Mouse (Mus musculus): ENCODE data around the gene Vpreb3.

Gene Vpreb3

GRCm38 (mm10) chr10:75942736-75943477 is at the start of gene Vpreb3:
TSS of gene Vpreb3 (plus strand) at chr10:75943057.
- Histone ChIP-seq H3K9me3 (ENCODE audit: low read length) (peaks cover 6% of the 10 kb centered on the region; the same call in 1 of the 2 replicates), H3K4me3 (replicated peaks; ENCODE audit: low read length) (no peak within 1 kb of the TSS)
- TF ChIP-seq CTCF (conservative IDR thresholded peaks at IDR 0.05; ENCODE audit: low read length): no peak
- no peak for TF ChIP-seq POU5F1 (IDR thresholded peaks at IDR 0.05; ENCODE audit: borderline replicate concordance, low read length)
- TF ChIP-seq NANOG (IDR thresholded peaks at IDR 0.05; ENCODE audit: borderline replicate concordance, low read length): no peak

GRCm38 (mm10) chr10:75893089-75893750 is 49.6 kb upstream of the Vpreb3 start, which contains the start of gene Derl3:
TSS of gene Derl3 (plus strand) at chr10:75893413.
- TF ChIP-seq CTCF (conservative IDR thresholded peaks at IDR 0.05; ENCODE audit: low read length) (no peak), NANOG (IDR thresholded peaks at IDR 0.05; ENCODE audit: borderline replicate concordance, low read length) (no peak), POU5F1 (IDR thresholded peaks at IDR 0.05; ENCODE audit: borderline replicate concordance, low read length) (no peak)
- H3K9me3 ChIP-seq (ENCODE audit: low read length): no peaks in the 10 kb centered on the region

More at GRCm38 (mm10) chr10:75942736-75943477, at the start of gene Vpreb3:
- Histone ChIP-seq H3K4me1 (replicated peaks; ENCODE audit: low read depth, low read length) (peaks cover 73% of the 10 kb centered on the region), H3K36me3 (ENCODE audit: insufficient read depth, low read length) (peaks cover 29% of the 10 kb centered on the region), H3K27me3 (ENCODE audit: insufficient read depth, low read length) (no peaks in the 10 kb centered on the region)

GRCm38 (mm10) chr10:75894601-75895000 is 48.3 kb upstream of the Vpreb3 start:
- peaks cover 57% of the 10 kb centered on the region for H3K36me3 ChIP-seq (ENCODE audit: insufficient read depth, low read length)
- H3K4me1 ChIP-seq (replicated peaks; ENCODE audit: low read depth, low read length): peaks cover 64% of the 10 kb centered on the region
- H3K4me3 ChIP-seq (replicated peaks; ENCODE audit: low read length): 0 out of 2 replicates have a peak overlapping the region, but pooled peaks have one; percentile 85
- no peaks in the 10 kb centered on the region for H3K9me3 ChIP-seq (ENCODE audit: low read length)
- TF ChIP-seq NANOG (IDR thresholded peaks at IDR 0.05; ENCODE audit: borderline replicate concordance, low read length): no peak
- no peak for TF ChIP-seq POU5F1 (IDR thresholded peaks at IDR 0.05; ENCODE audit: borderline replicate concordance, low read length)
- TF ChIP-seq CTCF (conservative IDR thresholded peaks at IDR 0.05; ENCODE audit: low read length): no peak
- no peaks in the 10 kb centered on the region for H3K27me3 ChIP-seq (ENCODE audit: insufficient read depth, low read length)

More at GRCm38 (mm10) chr10:75893089-75893750, 49.6 kb upstream of the Vpreb3 start, which contains the start of gene Derl3:
- Histone ChIP-seq H3K27me3 (ENCODE audit: insufficient read depth, low read length) (no peaks in the 10 kb centered on the region), H3K4me1 (replicated peaks; ENCODE audit: low read depth, low read length) (peaks cover 66% of the 10 kb centered on the region), H3K4me3 (replicated peaks; ENCODE audit: low read length) (peak within 1 kb of the TSS; percentile 85), H3K36me3 (ENCODE audit: insufficient read depth, low read length) (peaks cover 43% of the 10 kb centered on the region)

DNA sequence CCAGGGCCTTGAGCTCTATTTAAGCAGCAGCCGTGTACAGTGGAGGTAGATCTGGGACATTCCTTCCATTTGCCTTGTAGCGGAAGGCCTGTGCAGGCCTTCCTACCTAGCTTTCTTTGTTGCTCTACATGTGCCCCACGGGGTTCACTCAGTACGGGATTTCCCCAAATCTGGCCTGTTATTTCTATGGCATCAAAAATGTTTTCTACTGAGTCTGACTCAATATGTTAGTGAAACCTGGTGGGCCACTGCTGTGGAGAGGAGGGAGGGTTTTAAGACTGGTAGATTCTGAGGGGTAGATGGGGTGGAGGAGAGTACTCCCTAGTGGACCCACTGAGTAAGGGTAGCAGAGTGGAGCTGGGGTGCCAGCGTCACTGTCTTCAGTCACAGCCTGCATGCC is 47.1 kb upstream of the Vpreb3 start:
- TF ChIP-seq POU5F1 (IDR thresholded peaks at IDR 0.05; ENCODE audit: borderline replicate concordance, low read length) (no peak), CTCF (conservative IDR thresholded peaks at IDR 0.05; ENCODE audit: low read length) (no peak), NANOG (IDR thresholded peaks at IDR 0.05; ENCODE audit: borderline replicate concordance, low read length) (no peak)
- H3K4me3 ChIP-seq (replicated peaks; ENCODE audit: low read length): no peak overlapping the region

DNA sequence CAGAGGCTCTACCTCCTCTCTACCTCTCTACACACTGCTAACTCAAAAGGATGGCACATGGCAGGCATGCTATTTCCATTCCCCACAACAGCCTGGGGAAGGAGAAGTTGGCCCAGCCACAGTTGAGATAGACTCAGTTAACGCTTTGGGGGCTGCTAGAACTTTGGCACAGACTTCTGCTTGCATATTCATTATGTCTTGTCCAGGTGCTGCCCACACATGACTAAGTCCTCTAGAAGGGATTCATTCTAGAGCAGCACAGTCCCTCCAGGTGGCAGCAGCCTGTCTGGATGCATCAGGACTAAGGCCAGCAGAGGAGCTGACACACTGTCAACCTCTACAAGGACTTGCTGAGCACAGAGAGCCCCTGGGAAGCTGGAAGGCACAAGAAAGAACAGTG is 46.6 kb upstream of the Vpreb3 start:
- TF ChIP-seq NANOG (IDR thresholded peaks at IDR 0.05; ENCODE audit: borderline replicate concordance, low read length): no peak
- TF ChIP-seq CTCF (conservative IDR thresholded peaks at IDR 0.05; ENCODE audit: low read length): no peak
- no peak for TF ChIP-seq POU5F1 (IDR thresholded peaks at IDR 0.05; ENCODE audit: borderline replicate concordance, low read length)
- Histone ChIP-seq H3K4me1 (replicated peaks; ENCODE audit: low read depth, low read length) (peaks cover 55% of the 10 kb centered on the region), H3K36me3 (ENCODE audit: insufficient read depth, low read length) (peaks cover 73% of the 10 kb centered on the region), H3K4me3 (replicated peaks; ENCODE audit: low read length) (no peak overlapping the region), H3K27me3 (ENCODE audit: insufficient read depth, low read length) (no peaks in the 10 kb centered on the region), H3K9me3 (ENCODE audit: low read length) (no peaks in the 10 kb centered on the region)

More for the DNA sequence above, 47.1 kb upstream of the Vpreb3 start:
- no peaks in the 10 kb centered on the region for H3K27me3 ChIP-seq (ENCODE audit: insufficient read depth, low read length)
- H3K4me1 ChIP-seq (replicated peaks; ENCODE audit: low read depth, low read length): peaks cover 55% of the 10 kb centered on the region
- peaks cover 68% of the 10 kb centered on the region for H3K36me3 ChIP-seq (ENCODE audit: insufficient read depth, low read length)
- no peaks in the 10 kb centered on the region for H3K9me3 ChIP-seq (ENCODE audit: low read length)

- H3K4me3 ChIP-seq (replicated peaks; ENCODE audit: low read length): no peak overlapping the region
- H3K27me3 ChIP-seq (ENCODE audit: insufficient read depth, low read length): no peaks in the 10 kb centered on the region
- H3K36me3 ChIP-seq (ENCODE audit: insufficient read depth, low read length): peaks cover 85% of the 10 kb centered on the region
- peaks cover 51% of the 10 kb centered on the region for H3K4me1 ChIP-seq (replicated peaks; ENCODE audit: low read depth, low read length)
- TF ChIP-seq POU5F1 (IDR thresholded peaks at IDR 0.05; ENCODE audit: borderline replicate concordance, low read length): no peak
- peak; percentile 80 for TF ChIP-seq CTCF (conservative IDR thresholded peaks at IDR 0.05; ENCODE audit: low read length)
- H3K9me3 ChIP-seq (ENCODE audit: low read length): no peaks in the 10 kb centered on the region
These were observed 45.5 kb upstream of the Vpreb3 start for GRCm38 (mm10) chr10:75897373-75897772.

GRCm38 (mm10) chr10:75898039-75898564 is 44.8 kb upstream of the Vpreb3 start:
- TF ChIP-seq POU5F1 (IDR thresholded peaks at IDR 0.05; ENCODE audit: borderline replicate concordance, low read length) (no peak), NANOG (IDR thresholded peaks at IDR 0.05; ENCODE audit: borderline replicate concordance, low read length) (no peak), CTCF (conservative IDR thresholded peaks at IDR 0.05; ENCODE audit: low read length) (no peak)
- Histone ChIP-seq H3K4me3 (replicated peaks; ENCODE audit: low read length) (0 out of 2 replicates have a peak overlapping the region, but pooled peaks have one; percentile 17), H3K36me3 (ENCODE audit: insufficient read depth, low read length) (peaks cover 92% of the 10 kb centered on the region), H3K4me1 (replicated peaks; ENCODE audit: low read depth, low read length) (peaks cover 48% of the 10 kb centered on the region), H3K9me3 (ENCODE audit: low read length) (no peaks in the 10 kb centered on the region), H3K27me3 (ENCODE audit: insufficient read depth, low read length) (no peaks in the 10 kb centered on the region)

GRCm38 (mm10) chr10:75898846-75899245 is 44.0 kb upstream of the Vpreb3 start:
- peaks cover 100% of the 10 kb centered on the region for H3K36me3 ChIP-seq (ENCODE audit: insufficient read depth, low read length)
- H3K4me1 ChIP-seq (replicated peaks; ENCODE audit: low read depth, low read length): peaks cover 45% of the 10 kb centered on the region
- H3K27me3 ChIP-seq (ENCODE audit: insufficient read depth, low read length): no peaks in the 10 kb centered on the region
- H3K4me3 ChIP-seq (replicated peaks; ENCODE audit: low read length): 0 out of 2 replicates have a peak overlapping the region, but pooled peaks have one; percentile 17
- H3K9me3 ChIP-seq (ENCODE audit: low read length): no peaks in the 10 kb centered on the region
- no peak for TF ChIP-seq POU5F1 (IDR thresholded peaks at IDR 0.05; ENCODE audit: borderline replicate concordance, low read length)
- TF ChIP-seq NANOG (IDR thresholded peaks at IDR 0.05; ENCODE audit: borderline replicate concordance, low read length): no peak
- TF ChIP-seq CTCF (conservative IDR thresholded peaks at IDR 0.05; ENCODE audit: low read length): no peak
